ENCODE assay signal across 21 mouse cellular contexts in genomic region chr2:5402036-5402435, GRCm38 (mm10).
"Had no signal": no experiment of that assay in that cellular context is flagged by ENCODE, and none has a peak within 500 bp of the region (broad histone marks: within the 10 kb centered on the region; RNA-seq: fewer than 3 reads in every experiment).

No protein-coding gene starts in this region.

- H3K4me2 ChIP-seq: limb, embryonic 12.5 days; limb, embryonic 15.5 days; liver, embryonic 11.5 days; lung, embryonic 14.5 days; midbrain, embryonic 13.5 days; neural tube, embryonic 13.5 days had no signal

- H3K9ac ChIP-seq: limb, embryonic 12.5 days; limb, embryonic 15.5 days; liver, embryonic 14.5 days; liver, postnatal 0 days; lung, embryonic 14.5 days; midbrain, embryonic 13.5 days; neural tube, embryonic 13.5 days had no signal

- H3K9me3 ChIP-seq: limb, embryonic 12.5 days; limb, embryonic 15.5 days; midbrain, embryonic 13.5 days; neural tube, embryonic 13.5 days had no signal

- H3K27ac ChIP-seq: limb, embryonic 12.5 days; limb, embryonic 15.5 days; liver, embryonic 14.5 days; macrophage; midbrain, embryonic 13.5 days; neural tube, embryonic 13.5 days had no signal

- H3K36me3 ChIP-seq: limb, embryonic 12.5 days; limb, embryonic 15.5 days; midbrain, embryonic 13.5 days; neural tube, embryonic 13.5 days had no signal

- DNase-seq: kidney, adult 9 months; kidney, postnatal 14 days; kidney, postnatal 4 days; layer of hippocampus, adult 9-11 months; liver, postnatal 0 days; lung, embryonic 14.5 days; retina, postnatal 1 day; right cerebral cortex, postnatal 25 days; spleen, adult 18-20 months; thymus, adult 18-20 months; thymus, postnatal 4 days had no signal

- H3K4me3 ChIP-seq: limb, embryonic 12.5 days; limb, embryonic 15.5 days; midbrain, embryonic 13.5 days; myocyte; neural tube, embryonic 13.5 days had no signal

- ATAC-seq: liver, postnatal 0 days; lung, postnatal 0 days; midbrain, embryonic 13.5 days; midbrain, embryonic 16.5 days had no signal

- H3K27me3 ChIP-seq: limb, embryonic 12.5 days; limb, embryonic 15.5 days; midbrain, embryonic 13.5 days had no signal
